Mouse (Mus musculus) C2C12 (cell line): ENCODE data around the gene Gm47996. TPM values are rescaled to one million over a fixed set of nuclear protein-coding genes. Genes with fewer than 3 reads are reported as not detected.
"Not testable (repeated sequence)": the region's sequence is repeated elsewhere in the genome, so short reads cannot be mapped to it uniquely, and the experiment has no call there.

Experiments used
- H3K27me3 ChIP-seq: one replicate; pipeline ENCODE4 v1.6.1; 2011; ENCODE audit not compliant: control insufficient read depth, insufficient read depth, insufficient read length
- H3K36me3 ChIP-seq: one replicate; pipeline ENCODE4 v1.6.1; 2011; ENCODE audit not compliant: control insufficient read depth, insufficient read depth
- H3K4me3 ChIP-seq: one replicate; pipeline ENCODE4 v1.5.1; 2011; ENCODE audit warnings: mild to moderate bottlenecking, control low read depth; ENCODE audit not compliant: poor library complexity, insufficient read depth, severe bottlenecking
- H3K79me2 ChIP-seq: one replicate; pipeline ENCODE4 v1.6.1; 2011; ENCODE audit not compliant: control insufficient read depth, insufficient read depth
- H3K79me3 ChIP-seq: one replicate; pipeline ENCODE4 v1.6.1; 2011; ENCODE audit warnings: low read depth, control low read depth
- H3ac ChIP-seq: one replicate; pipeline ENCODE3; 2011; ENCODE audit warnings: low read depth; ENCODE audit not compliant: control insufficient read depth, insufficient read length
- MAX ChIP-seq: IDR thresholded peaks from one replicate; pipeline ENCODE4 v1.6.1; 2011; ENCODE audit warnings: mild to moderate bottlenecking, control low read depth
- MYOD1 ChIP-seq: IDR thresholded peaks from one replicate; pipeline ENCODE4 v1.6.1; 2011; ENCODE audit warnings: low read depth; ENCODE audit not compliant: control insufficient read depth, insufficient read length
- polyA plus RNA-seq: library from polyadenylated mRNA; unstranded; fragments of >200 nt; fragmentation: generic; extraction: Trizol; gene quantifications from one replicate; pipeline ENCODE4 v1.2.1, GENCODE M21; 2012; ENCODE audit warnings: missing spikeins

Gm47996 gene
- polyA plus RNA-seq, 1 experiment = not detected

GRCm38 (mm10) chr1:151188469-151188868, 21.5 kb upstream of the Gm47996 start:
- H3K79me2 ChIP-seq = no peaks in the 10 kb centered on the region
- no peaks in the 10 kb centered on the region for H3K36me3 ChIP-seq
- no peaks in the 10 kb centered on the region for H3K27me3 ChIP-seq
- TF ChIP-seq MAX (no peak), MYOD1 (no peak)
- no peak overlapping the region for H3ac ChIP-seq
- no peak overlapping the region for H3K4me3 ChIP-seq
- H3K79me3 ChIP-seq = no peaks in the 10 kb centered on the region

GRCm38 (mm10) chr1:151192075-151192474, 17.9 kb upstream of the Gm47996 start, which contains the start of gene Gm8947:
Gm8947 (plus strand) TSS chr1:151192376.
- not testable (repeated sequence) for H3K79me2 ChIP-seq, H3K4me3 ChIP-seq, H3K27me3 ChIP-seq, H3K79me3 ChIP-seq, H3ac ChIP-seq, H3K36me3 ChIP-seq

GRCm38 (mm10) chr1:151192739-151193138, 17.2 kb upstream of the Gm47996 start:
- H3K79me3 ChIP-seq, H3K4me3 ChIP-seq, H3K79me2 ChIP-seq, H3K27me3 ChIP-seq, H3ac ChIP-seq, H3K36me3 ChIP-seq: not testable (repeated sequence)

GRCm38 (mm10) chr1:151195986-151196385, 13.9 kb upstream of the Gm47996 start:
- not testable (repeated sequence) for H3K4me3 ChIP-seq, H3K79me2 ChIP-seq, H3K36me3 ChIP-seq, H3ac ChIP-seq, H3K27me3 ChIP-seq, H3K79me3 ChIP-seq

GRCm38 (mm10) chr1:151196690-151197089, 13.2 kb upstream of the Gm47996 start:
- H3K27me3 ChIP-seq, H3ac ChIP-seq, H3K36me3 ChIP-seq, H3K4me3 ChIP-seq, H3K79me3 ChIP-seq, H3K79me2 ChIP-seq: not testable (repeated sequence)

GRCm38 (mm10) chr1:151198120-151198519, 11.8 kb upstream of the Gm47996 start, which contains the start of gene Gm47995:
Gm47995 (plus strand) TSS chr1:151198448.
- not testable (repeated sequence) for H3K36me3 ChIP-seq, H3K79me2 ChIP-seq, H3K27me3 ChIP-seq, H3K4me3 ChIP-seq, H3ac ChIP-seq, H3K79me3 ChIP-seq

- H3K79me3 ChIP-seq, H3ac ChIP-seq, H3K27me3 ChIP-seq, H3K79me2 ChIP-seq, H3K36me3 ChIP-seq, H3K4me3 ChIP-seq: not testable (repeated sequence)
Measured at GRCm38 (mm10) chr1:151200620-151201019, 9.3 kb upstream of the Gm47996 start.

- not testable (repeated sequence) for H3K36me3 ChIP-seq, H3K4me3 ChIP-seq, H3K79me2 ChIP-seq, H3K79me3 ChIP-seq, H3ac ChIP-seq, H3K27me3 ChIP-seq
Measured at GRCm38 (mm10) chr1:151202771-151203170, 7.2 kb upstream of the Gm47996 start.

- H3ac ChIP-seq, H3K27me3 ChIP-seq, H3K4me3 ChIP-seq, H3K79me2 ChIP-seq, H3K79me3 ChIP-seq, H3K36me3 ChIP-seq: not testable (repeated sequence)
Measured at GRCm38 (mm10) chr1:151203818-151204217, 6.1 kb upstream of the Gm47996 start, which contains the start of gene 3110040M04Rik. 3110040M04Rik (plus strand) TSS chr1:151204121.

- not testable (repeated sequence) for H3K4me3 ChIP-seq, H3K79me2 ChIP-seq, H3K79me3 ChIP-seq, H3K36me3 ChIP-seq, H3ac ChIP-seq, H3K27me3 ChIP-seq
Measured at GRCm38 (mm10) chr1:151208493-151208892, 1.4 kb upstream of the Gm47996 start.

GRCm38 (mm10) chr1:151208944-151209343, 987 bp upstream of the Gm47996 start:
- H3K79me2 ChIP-seq, H3K27me3 ChIP-seq, H3ac ChIP-seq, H3K79me3 ChIP-seq, H3K36me3 ChIP-seq, H3K4me3 ChIP-seq: not testable (repeated sequence)

GRCm38 (mm10) chr1:151211666-151212065, 1.7 kb downstream of the Gm47996 start:
- H3K4me3 ChIP-seq, H3K79me3 ChIP-seq, H3K36me3 ChIP-seq, H3ac ChIP-seq, H3K79me2 ChIP-seq, H3K27me3 ChIP-seq: not testable (repeated sequence)
